Mouse (Mus musculus): ENCODE results near the gene Mpdu1.
"Not testable (repeated sequence)": the region's sequence is repeated elsewhere in the genome, so short reads cannot be mapped to it uniquely, and the experiment has no call there.

The Mpdu1 gene

GRCm38 (mm10) chr11:69622406-69622805, 40.0 kb downstream of the Mpdu1 start:
- in situ Hi-C loops (cut with MboI, MseI) = no loop called here

GRCm38 (mm10) chr11:69621571-69622268, 40.7 kb downstream of the Mpdu1 start, which contains the start of gene Sat2:
Sat2 (plus strand) TSS chr11:69622024.
- in situ Hi-C loops (cut with MboI, MseI) = no loop called here

GRCm38 (mm10) chr11:69620394-69621081, 41.9 kb downstream of the Mpdu1 start:
- in situ Hi-C loops (cut with MboI, MseI) = no loop called here

- in situ Hi-C loops (cut with MboI, MseI) = no loop called here
Measured at GRCm38 (mm10) chr11:69617805-69618204, 44.6 kb downstream of the Mpdu1 start, which contains the start of gene Shbg. Shbg (minus strand) TSS chr11:69617905.

- in situ Hi-C loops (cut with MboI, MseI) = no loop called here
Measured at GRCm38 (mm10) chr11:69616781-69617180, 45.7 kb downstream of the Mpdu1 start.

GRCm38 (mm10) chr11:69614257-69614588, 48.2 kb downstream of the Mpdu1 start:
- in situ Hi-C loops (cut with MboI, MseI) = not testable (repeated sequence)

- in situ Hi-C loops (cut with MboI, MseI) = no loop called here
Measured at GRCm38 (mm10) chr11:69613553-69614256, 48.7 kb downstream of the Mpdu1 start.

GRCm38 (mm10) chr11:69610899-69611298, 51.5 kb downstream of the Mpdu1 start:
- in situ Hi-C loops (cut with MboI, MseI) = no loop called here

GRCm38 (mm10) chr11:69609416-69609815, 53.0 kb downstream of the Mpdu1 start:
- in situ Hi-C loops (cut with MboI, MseI) = no loop called here

GRCm38 (mm10) chr11:69608525-69608924, 53.9 kb downstream of the Mpdu1 start:
- in situ Hi-C loops (cut with MboI, MseI) = no loop called here

- in situ Hi-C loops (cut with MboI, MseI) = no loop called here
Measured at GRCm38 (mm10) chr11:69606832-69607231, 55.6 kb downstream of the Mpdu1 start.
